Mouse (Mus musculus) hindbrain, embryonic 11.5 days (tissue): ENCODE measurements around the gene Resf1. TPM values are rescaled to one million over a fixed set of nuclear protein-coding genes. Genes with fewer than 3 reads are reported as not detected.
"Not testable (repeated sequence)": the region's sequence is repeated elsewhere in the genome, so short reads cannot be mapped to it uniquely, and the experiment has no call there.

Source experiments
- ATAC-seq: fragments of 200-750 bp; cut with Nextera tagmentation; 2 replicates; pipeline ENCODE4 v1.8.0; 2017; ENCODE audit warnings: mild to moderate bottlenecking, moderate TSS enrichment, moderate library complexity; ENCODE audit not compliant: low FRiP score
- DNase-seq: peaks from one replicate; pipeline ENCODE4 v3.0.0-alpha.2; 2015; ENCODE audit warnings: low spot score
- H3K27ac ChIP-seq: fragments of 300-500 bp; sonication (generic); 2 replicates; pipeline ENCODE4 v1.5.1; 2014; ENCODE audit warnings: mild to moderate bottlenecking, low read depth, low read length
- H3K27me3 ChIP-seq: fragments of 300-500 bp; sonication (generic); 2 replicates; pipeline ENCODE4 v1.6.1; 2014; ENCODE audit warnings: mild to moderate bottlenecking, low read length, moderate library complexity, mixed read lengths; ENCODE audit not compliant: control insufficient read depth, insufficient read depth
- H3K36me3 ChIP-seq: fragments of 300-500 bp; sonication (generic); 2 replicates; pipeline ENCODE4 v1.6.1; 2014; ENCODE audit warnings: mild to moderate bottlenecking, low read length, moderate library complexity, mixed read lengths; ENCODE audit not compliant: control insufficient read depth, insufficient read depth
- H3K4me1 ChIP-seq: fragments of 300-500 bp; sonication (generic); replicated peaks from 2 replicates; pipeline ENCODE4 v1.6.1; 2014; ENCODE audit warnings: low read length, mixed read lengths; ENCODE audit not compliant: control insufficient read depth, insufficient read depth
- H3K4me2 ChIP-seq: fragments of 300-500 bp; sonication (generic); replicated peaks from 2 replicates; pipeline ENCODE4 v1.6.1; 2014; ENCODE audit warnings: mild to moderate bottlenecking, low read depth, low read length
- H3K4me3 ChIP-seq: fragments of 300-500 bp; sonication (generic); 2 replicates; pipeline ENCODE4 v1.5.1; 2014; ENCODE audit warnings: low read depth, low read length
- H3K9ac ChIP-seq: fragments of 300-500 bp; sonication (generic); 2 replicates; pipeline ENCODE4 v1.6.1; 2014; ENCODE audit warnings: low read depth, low read length
- H3K9me3 ChIP-seq: fragments of 300-500 bp; sonication (generic); 2 replicates; pipeline ENCODE4 v1.6.1; 2016; ENCODE audit warnings: low read length; ENCODE audit not compliant: control insufficient read depth
- WGBS: fragments of 180-500 bp; shearing (Covaris S2); extraction: QIAGEN DNeasy Blood & Tissue Kit; methylation state at CpG from one replicate; pipeline ENCODE4 v1.1.7; 2014; 5-methylcytosine and 5-hydroxymethylcytosine counted together
- polyA plus RNA-seq: library from polyadenylated mRNA; unstranded; fragments of >200 nt; fragmentation: Nextera tagmentation; extraction: Ambion mirVana; gene quantifications from 2 replicates; pipeline ENCODE4 v1.2.1, GENCODE M21; 2014

Gene Resf1
- polyA plus RNA-seq: 40.3 and 47.3 TPM in 2 replicates

- H3K4me3 ChIP-seq: peak within 1 kb of the TSS; percentile 78
- no peaks in the 10 kb centered on the region for H3K36me3 ChIP-seq
- no peaks in the 10 kb centered on the region for H3K27me3 ChIP-seq
- DNase-seq (peak; percentile 89), ATAC-seq (peak; percentile 100)
- WGBS: 5% methylated on average over 61 of the region's 61 CpGs
- H3K27ac ChIP-seq: peak within 1 kb of the TSS; percentile 97
- no peaks in the 10 kb centered on the region for H3K4me1 ChIP-seq
- peak within 1 kb of the TSS; percentile 97 for H3K9ac ChIP-seq
- peak within 1 kb of the TSS; percentile 41 for H3K4me2 ChIP-seq
- H3K9me3 ChIP-seq: no peaks in the 10 kb centered on the region
Measured at GRCm38 (mm10) chr6:149308956-149309932, at the start of gene Resf1. Resf1 (plus strand) TSS chr6:149309414.

DNA sequence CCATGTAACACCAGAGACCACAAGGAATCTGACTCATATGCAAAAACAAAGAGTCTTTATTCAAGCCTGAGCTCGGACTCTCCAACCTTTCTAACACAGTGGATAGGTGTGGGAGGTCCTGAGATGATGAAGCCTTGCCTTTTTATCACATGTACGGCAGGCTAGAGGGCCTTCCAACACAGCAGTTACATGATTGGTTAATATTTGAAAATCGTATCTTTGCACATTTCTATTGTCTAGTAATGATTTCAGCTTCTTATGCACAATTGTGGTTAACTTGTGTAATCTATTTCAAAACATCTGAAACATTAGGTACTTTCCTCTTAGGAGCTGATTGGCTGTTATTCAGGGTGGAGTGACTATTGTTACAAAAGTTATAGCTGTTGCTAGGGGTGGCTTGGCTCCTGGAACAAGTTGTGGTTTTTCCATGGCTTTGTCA is 48.4 kb upstream of the Resf1 start:
- H3K4me2 ChIP-seq: no peak overlapping the region
- H3K27ac ChIP-seq: no peak overlapping the region
- no peaks in the 10 kb centered on the region for H3K4me1 ChIP-seq
- DNase-seq: no peak
- H3K27me3 ChIP-seq: no peaks in the 10 kb centered on the region
- WGBS: 80% methylated on average over 3 of the region's 3 CpGs
- ATAC-seq: no peak
- no peak overlapping the region for H3K4me3 ChIP-seq
- H3K36me3 ChIP-seq: no peaks in the 10 kb centered on the region
- no peak overlapping the region for H3K9ac ChIP-seq
- H3K9me3 ChIP-seq: no peaks in the 10 kb centered on the region

- H3K9ac ChIP-seq: no peak overlapping the region
- no peak overlapping the region for H3K4me2 ChIP-seq
- no peak for ATAC-seq
- H3K27me3 ChIP-seq: no peaks in the 10 kb centered on the region
- no peaks in the 10 kb centered on the region for H3K36me3 ChIP-seq
- no peak overlapping the region for H3K27ac ChIP-seq
- H3K4me3 ChIP-seq: no peak overlapping the region
- H3K9me3 ChIP-seq: no peaks in the 10 kb centered on the region
- H3K4me1 ChIP-seq: no peaks in the 10 kb centered on the region
- no peak for DNase-seq
Measured at GRCm38 (mm10) chr6:149267951-149268350, 41.3 kb upstream of the Resf1 start.

- no peak overlapping the region for H3K27ac ChIP-seq
- no peaks in the 10 kb centered on the region for H3K9me3 ChIP-seq
- H3K9ac ChIP-seq: no peak overlapping the region
- no peak overlapping the region for H3K4me2 ChIP-seq
- ATAC-seq (no peak), DNase-seq (no peak)
- no peaks in the 10 kb centered on the region for H3K4me1 ChIP-seq
- no peaks in the 10 kb centered on the region for H3K27me3 ChIP-seq
- WGBS: 62% methylated on average over 2 of the region's 2 CpGs
- no peaks in the 10 kb centered on the region for H3K36me3 ChIP-seq
- no peak overlapping the region for H3K4me3 ChIP-seq
Measured at GRCm38 (mm10) chr6:149278248-149278731, 30.9 kb upstream of the Resf1 start.

DNA sequence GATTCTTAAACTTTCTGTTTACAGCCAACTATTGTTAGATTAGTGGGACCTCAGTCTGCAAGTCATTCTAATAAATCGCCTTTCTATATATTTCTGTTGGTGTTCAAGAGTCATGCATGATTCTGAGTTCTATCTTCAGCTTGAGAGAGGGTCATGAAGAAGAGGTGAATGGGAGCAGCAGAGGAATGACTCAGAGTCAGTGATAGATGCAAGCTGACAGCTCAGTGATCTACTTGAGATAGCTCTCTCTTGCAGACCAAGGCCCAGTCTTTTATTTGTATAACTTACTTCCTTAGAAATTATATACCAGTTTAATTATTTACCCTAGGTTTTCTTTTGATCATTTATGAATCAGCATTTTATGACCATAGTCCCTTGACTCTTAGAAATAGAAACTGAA is 30.3 kb upstream of the Resf1 start:
- Histone ChIP-seq H3K4me1 (no peaks in the 10 kb centered on the region), H3K27ac (no peak overlapping the region), H3K9me3 (no peaks in the 10 kb centered on the region), H3K36me3 (no peaks in the 10 kb centered on the region), H3K9ac (no peak overlapping the region), H3K27me3 (no peaks in the 10 kb centered on the region), H3K4me3 (no peak overlapping the region), H3K4me2 (no peak overlapping the region)
- WGBS: 74% methylated on average over 1 of the region's 1 CpGs
- ATAC-seq (no peak), DNase-seq (no peak)

- H3K4me1 ChIP-seq: no peaks in the 10 kb centered on the region
- ATAC-seq: no peak
- no peak overlapping the region for H3K9ac ChIP-seq
- no peak for DNase-seq
- no peaks in the 10 kb centered on the region for H3K36me3 ChIP-seq
- no peak overlapping the region for H3K4me3 ChIP-seq
- H3K27ac ChIP-seq: no peak overlapping the region
- no peak overlapping the region for H3K4me2 ChIP-seq
- no peaks in the 10 kb centered on the region for H3K27me3 ChIP-seq
- no peaks in the 10 kb centered on the region for H3K9me3 ChIP-seq
Measured at GRCm38 (mm10) chr6:149280511-149280910, 28.7 kb upstream of the Resf1 start.

GRCm38 (mm10) chr6:149288190-149288589 is 21.0 kb upstream of the Resf1 start:
- DNase-seq, H3K27ac ChIP-seq, H3K36me3 ChIP-seq, ATAC-seq, H3K9me3 ChIP-seq, H3K4me3 ChIP-seq, H3K4me1 ChIP-seq, H3K27me3 ChIP-seq, H3K9ac ChIP-seq, H3K4me2 ChIP-seq: not testable (repeated sequence)
- WGBS: 92% methylated on average over 9 of the region's 9 CpGs

DNA sequence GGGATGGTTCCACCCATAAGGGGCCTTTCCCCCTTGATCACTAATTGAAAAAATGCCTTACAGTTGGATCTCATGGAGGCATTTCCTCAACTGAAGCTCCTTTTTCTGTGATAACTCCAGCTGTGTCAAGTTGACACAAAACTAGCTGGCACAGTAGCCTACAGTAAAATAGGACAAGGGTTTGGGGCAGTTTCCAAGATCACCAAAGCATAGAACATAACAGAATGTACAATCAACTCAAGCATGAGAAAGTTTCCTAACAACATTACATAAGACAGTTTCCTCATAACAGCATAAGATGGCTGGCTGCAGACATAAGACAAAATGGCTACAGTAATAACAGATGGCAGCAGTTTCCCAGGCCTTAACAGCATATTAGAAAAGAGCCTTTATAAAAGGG is 6.0 kb upstream of the Resf1 start:
- H3K9me3 ChIP-seq, H3K27ac ChIP-seq, H3K4me1 ChIP-seq, H3K36me3 ChIP-seq, H3K27me3 ChIP-seq, H3K4me3 ChIP-seq, H3K4me2 ChIP-seq, ATAC-seq, DNase-seq, H3K9ac ChIP-seq: not testable (repeated sequence)

DNA sequence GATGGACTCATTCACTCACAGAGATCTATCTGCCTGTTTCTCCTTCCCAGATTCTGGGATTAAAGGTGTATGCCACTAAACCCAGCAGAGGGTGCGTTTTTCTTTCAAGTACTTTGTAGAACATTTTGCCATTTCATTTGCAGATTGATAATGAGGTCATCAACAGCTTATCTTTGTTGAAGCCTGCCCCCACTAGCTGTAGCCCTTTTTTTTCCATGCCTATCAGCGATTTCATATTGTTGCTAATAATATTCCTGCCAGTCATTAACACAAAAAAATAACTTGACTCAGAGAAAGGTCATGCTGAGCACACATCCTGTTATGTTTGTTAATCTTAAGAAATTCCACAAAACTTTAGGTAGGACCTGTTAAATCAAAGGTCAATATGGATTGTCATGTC is 2.1 kb upstream of the Resf1 start:
- H3K9me3 ChIP-seq: no peaks in the 10 kb centered on the region
- H3K4me1 ChIP-seq: no peaks in the 10 kb centered on the region
- no peak overlapping the region for H3K4me2 ChIP-seq
- DNase-seq (no peak), ATAC-seq (no peak)
- no peak overlapping the region for H3K9ac ChIP-seq
- H3K27ac ChIP-seq: no peak overlapping the region
- no peaks in the 10 kb centered on the region for H3K36me3 ChIP-seq
- H3K27me3 ChIP-seq: no peaks in the 10 kb centered on the region
- WGBS: 89% methylated on average over 2 of the region's 2 CpGs
- H3K4me3 ChIP-seq: no peak overlapping the region
